Mouse (Mus musculus): Measurements from ENCODE around the gene Myl10. TPM values are rescaled to one million over a fixed set of nuclear protein-coding genes. Genes with fewer than 3 reads are reported as not detected.
A peak's percentile ranks its signal among the peaks of the same experiment; 100 is the strongest.
"Not testable (repeated sequence)": the region's sequence is repeated elsewhere in the genome, so short reads cannot be mapped to it uniquely, and the experiment has no call there.

Myl10 gene
- total and polyA plus RNA-seq, 3 experiments = not detected

DNA sequence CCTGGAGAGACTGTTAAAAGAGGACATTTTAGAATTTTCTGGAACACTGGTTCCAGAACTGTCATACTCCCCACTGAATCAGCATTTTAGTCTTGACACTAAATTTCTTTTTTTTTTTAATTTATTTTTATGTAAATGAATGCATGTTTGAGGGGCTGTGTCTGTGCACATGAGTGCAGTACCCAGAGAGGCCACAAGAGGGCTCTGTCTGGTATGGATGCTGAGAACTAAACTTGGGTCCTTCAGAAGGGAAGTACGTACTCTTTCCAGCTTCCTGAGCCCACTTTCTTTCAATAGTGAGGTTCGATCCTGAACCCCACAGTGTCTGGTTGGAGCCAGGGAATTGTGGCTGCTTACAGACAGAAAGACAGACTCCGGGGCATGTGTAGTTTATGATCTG is 12.6 kb downstream of the Myl10 start:
- no peak for DNase-seq

DNA sequence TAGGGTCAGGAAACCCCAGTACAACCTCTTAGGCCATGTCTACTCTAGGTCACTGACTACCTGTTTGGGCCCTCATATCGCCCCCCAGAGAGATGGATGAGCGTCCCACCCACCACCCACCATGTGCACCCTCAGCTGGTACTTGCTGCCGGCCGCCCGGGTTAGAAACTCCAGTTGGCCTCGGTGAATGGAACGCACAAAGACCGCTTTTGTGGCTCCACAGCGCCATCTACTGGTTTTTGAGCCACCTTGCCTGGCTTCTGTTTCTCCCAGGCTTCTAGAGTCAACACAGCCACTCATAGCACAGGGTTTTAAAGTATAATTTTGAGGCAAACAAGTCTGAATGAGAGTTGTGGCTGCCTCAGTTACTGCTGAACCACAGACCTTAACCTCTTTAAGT is 13.9 kb downstream of the Myl10 start:
- peak; percentile 66 for DNase-seq

DNA sequence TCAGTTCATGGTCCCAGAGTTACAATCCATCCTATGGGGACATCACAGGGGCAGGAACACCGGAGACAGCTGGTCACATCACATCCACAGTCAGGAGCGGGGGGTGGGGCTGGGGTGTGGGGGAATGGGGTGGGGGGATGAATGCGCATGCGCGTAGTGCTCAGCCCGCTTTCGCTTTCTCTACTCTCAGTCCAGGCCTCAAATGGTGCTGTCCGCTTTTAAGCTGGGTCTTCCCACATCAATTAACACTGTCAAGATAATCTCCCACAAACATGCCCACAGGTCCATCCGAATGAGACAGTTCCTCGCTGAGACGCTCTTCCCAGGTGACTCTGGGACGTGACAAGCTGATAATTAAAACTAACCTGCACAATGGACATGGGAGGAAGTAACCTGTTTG is 15.2 kb downstream of the Myl10 start:
- no peak for DNase-seq

DNA sequence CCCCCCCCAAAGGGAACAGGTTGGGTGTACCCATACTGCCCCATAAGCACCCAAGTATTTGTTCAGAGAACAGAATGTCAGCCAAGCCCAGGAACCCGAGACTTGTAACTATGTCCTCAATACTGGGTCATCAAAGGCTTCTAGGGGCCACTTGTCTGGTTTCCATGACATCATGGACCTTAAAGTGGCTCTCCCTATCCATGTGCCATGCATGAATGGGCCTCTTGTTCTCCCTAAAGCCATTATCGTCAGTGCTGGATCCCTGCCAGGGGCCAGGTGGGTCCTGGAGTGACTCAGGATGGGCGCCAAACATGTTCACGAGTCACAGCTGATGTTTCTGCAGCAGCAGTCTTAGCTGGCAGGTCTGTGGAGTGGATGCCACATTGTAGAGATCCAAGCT is 17.8 kb downstream of the Myl10 start:
- no peak for DNase-seq

DNA sequence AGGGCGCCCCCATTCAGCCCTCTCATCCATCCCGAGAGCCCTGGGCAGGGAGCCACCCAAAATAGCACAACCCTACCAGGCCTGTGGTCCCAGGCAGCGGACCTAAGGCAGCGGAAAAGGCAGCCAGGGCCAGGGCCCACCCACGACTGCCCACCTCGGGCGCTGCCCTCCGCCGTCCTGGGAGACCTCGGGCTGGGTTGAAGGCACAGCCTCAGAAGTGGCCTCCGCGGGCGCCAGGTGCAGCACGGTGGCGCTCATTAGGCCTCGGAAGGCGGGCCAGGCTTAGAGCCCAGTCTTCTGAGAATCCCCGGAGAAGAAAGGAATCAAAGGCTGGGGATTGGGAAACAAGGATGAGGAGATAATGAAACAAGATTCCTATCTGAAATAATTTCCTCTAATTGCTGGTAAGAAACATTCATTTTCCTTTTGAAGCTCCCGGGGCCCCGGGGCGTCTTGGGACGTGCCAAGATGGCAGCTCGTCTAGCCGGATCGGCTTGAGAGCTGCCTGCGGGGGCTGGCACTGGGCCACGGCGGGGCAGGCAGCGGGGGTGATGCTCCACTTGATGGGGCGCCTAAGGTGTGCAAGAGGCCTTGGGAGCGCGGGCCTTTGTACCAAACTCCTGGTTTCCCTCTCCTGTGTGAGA is 21.4 kb downstream of the Myl10 start:
- DNase-seq = no peak

DNA sequence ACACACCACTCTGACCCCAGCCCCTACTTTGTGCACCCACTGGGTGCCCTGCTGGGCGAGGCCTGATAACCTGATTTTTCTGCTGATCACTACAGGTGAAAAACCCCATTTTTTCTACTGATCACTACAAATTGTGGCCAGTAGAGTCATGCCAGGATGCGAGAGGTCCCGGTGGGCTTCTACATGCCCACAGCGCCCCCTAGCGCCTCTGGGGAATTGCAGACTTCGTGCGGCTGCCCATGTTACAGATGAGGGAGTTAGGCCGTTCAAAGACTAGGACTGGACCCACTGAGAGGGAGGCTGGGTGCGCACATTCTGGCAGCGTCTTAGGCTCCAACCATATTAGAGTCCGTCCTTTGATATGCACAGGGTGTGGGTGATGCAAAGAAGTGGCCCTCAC is 21.9 kb downstream of the Myl10 start:
- DNase-seq = no peak

DNA sequence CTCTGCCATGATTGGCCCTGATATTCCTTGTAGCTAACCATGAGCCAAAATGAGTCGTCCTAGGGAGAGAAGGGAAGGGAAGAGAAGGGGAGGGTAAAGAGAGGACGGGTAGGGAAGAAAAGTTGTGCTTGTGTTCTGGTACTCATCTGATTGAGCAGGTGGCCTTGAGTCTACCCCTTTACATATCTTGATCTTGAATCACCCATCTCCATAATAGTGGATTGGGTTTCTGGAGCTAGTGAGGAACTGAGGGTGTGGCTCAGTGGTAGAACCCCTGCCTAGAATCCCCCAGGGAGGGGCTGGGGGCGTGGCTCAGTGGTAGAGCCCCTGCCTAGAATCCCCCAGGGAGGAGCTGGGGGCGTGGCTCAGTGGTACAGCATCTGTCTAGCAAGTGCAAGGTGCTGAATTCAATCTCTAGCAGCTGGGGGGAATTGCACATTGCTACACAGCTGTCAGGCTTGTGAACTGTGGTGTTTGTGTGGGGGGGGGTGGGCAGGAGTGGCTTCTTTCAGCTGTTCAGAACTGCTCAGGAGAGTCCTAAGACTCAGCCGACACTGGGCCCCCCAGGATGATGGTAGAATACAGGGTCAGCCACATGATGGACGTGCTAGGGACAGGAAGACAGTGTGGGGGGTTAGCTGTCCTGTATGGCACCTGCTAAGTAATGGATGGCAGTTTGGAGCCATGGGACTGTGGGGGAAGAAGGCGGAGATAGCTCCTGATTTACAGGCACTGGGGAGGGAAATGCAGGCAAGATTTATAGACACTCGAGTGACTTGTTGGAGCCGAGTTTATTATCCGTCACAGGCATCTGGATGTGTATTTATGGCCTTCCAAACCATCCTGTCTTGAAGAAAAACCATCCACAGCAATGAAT is 24.0 kb downstream of the Myl10 start:
- DNase-seq = no peak

DNA sequence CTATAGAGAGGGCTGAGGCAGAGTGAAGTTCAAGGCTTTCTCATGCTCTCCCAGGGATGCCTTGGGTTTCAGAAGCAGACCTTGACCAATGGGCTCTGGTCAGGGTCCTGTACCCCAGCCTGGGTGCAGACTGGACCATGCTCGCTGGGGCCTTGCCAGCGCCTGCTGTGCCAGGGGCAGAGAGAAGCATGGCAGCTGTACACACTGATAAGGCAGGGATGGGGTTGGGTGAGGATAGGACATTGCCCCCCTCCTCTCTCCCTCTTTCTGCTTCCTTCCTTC is 24.6 kb downstream of the Myl10 start:
- DNase-seq = no peak

DNA sequence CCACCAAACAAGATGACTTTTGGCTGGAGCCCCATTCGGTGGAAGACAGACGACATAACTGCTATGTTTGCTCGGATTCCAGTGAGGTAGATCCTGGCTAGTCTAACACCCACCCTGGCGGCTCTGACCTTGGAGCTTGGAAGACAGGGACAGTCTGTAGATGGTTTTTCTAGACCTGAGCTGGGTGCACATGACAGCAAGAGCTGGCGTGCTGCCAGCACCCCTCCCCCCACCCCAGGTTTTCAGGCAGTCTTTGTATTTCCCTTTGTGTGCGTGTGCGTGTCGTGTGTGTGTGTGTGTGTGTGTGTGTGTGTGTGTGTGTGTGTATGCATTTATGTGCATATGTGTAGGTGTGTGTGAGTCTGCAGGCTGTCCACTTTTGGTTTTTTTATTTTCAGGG is 25.7 kb downstream of the Myl10 start:
- no peak for DNase-seq

DNA sequence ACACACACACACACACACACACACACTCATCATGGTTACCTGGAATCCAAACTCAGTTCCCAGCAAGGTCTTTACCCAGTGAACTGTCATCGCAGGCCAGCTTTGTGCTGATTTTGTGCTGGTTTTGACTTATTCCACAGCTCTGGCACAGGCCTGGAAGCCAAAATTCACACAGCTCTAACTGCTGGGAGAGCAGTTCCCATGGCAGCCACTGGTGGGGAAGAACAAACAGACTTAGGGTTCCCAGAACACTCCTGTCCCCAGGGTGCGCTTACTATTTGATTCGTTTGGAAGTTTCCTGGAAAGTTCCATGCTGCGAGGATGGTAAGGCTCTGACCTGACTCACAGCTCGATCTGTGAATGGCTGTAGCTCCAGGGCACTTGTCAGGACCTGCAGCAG is 28.6 kb downstream of the Myl10 start:
- DNase-seq = no peak

DNA sequence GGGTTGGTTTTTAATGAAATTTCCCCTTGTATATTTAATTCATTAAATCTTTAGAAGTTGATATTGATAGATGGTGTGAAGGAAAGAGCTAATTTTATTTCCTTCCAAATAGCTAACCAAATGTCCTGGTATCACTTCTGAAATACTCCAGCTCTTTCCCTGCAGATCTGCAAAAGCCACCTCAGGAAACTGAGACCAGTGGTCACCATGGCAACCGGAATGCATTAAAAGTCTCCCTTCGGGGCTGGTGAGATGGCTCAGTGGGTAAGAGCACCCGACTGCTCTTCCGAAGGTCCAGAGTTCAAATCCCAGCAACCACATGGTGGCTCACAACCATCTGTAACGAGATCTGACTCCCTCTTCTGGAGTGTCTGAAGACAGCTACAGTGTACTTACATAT is 33.3 kb downstream of the Myl10 start:
- not testable (repeated sequence) for DNase-seq

DNA sequence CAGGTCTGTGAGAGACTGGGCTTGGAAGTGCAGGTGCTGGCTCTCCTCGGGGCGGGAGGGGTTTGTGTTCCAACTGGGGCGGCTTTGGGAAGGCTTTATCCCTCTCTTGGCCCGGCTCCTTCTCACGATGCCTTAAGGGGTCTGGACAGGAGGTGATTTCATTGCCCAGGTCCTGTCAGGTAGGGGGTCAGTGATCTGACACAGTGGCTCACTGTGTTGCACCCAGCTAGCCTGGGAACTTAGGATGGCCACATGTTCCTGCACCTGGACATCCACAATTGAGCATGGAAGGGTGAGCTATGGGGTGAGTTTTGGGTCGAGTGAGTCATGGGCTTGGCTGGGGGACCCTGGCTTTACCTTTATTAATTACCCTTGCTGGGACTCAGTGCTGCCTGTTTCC is 46.0 kb downstream of the Myl10 start:
- no peak for DNase-seq

DNA sequence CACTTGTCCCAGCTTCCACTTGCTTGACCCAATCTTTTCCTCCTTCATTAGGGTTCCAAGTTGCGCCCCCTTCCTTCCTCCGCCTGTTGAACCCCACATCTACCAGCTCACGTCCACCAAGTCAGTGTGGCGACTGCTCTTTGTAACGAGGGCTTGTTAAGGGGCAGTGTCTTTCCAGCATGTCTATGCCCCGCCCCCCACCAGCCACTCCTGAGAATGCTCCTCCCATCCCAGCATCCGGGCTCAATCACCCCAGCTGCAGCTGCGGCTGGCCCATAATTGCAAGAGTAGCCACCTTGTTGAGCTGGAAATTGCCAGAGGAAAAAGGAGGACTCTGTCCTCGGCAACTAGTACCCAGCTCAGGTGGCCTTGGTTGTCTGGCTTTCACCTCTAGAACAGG is 53.6 kb downstream of the Myl10 start:
- DNase-seq = no peak

Other genes with a start within 250 kb of the Myl10 start
- 100 to 1,000 TPM; 101 to 105 TPM for gene Cux1, start 125.7 kb upstream of the Myl10 start, total RNA-seq (2021)
- 46.2 and 52.3 TPM in 2 replicates for gene Cux1, start 125.7 kb upstream of the Myl10 start, polyA plus RNA-seq (2012; rRNA removed)
- not detected for gene Col26a1, start 190.1 kb downstream of the Myl10 start, total RNA-seq (2021)
- gene Col26a1, start 190.1 kb downstream of the Myl10 start, polyA plus RNA-seq (2012; rRNA removed) = 0.20 and 0.26 TPM in 2 replicates
- 10 to 100 TPM; 29.0 to 42.0 TPM for gene Ift22, start 215.0 kb downstream of the Myl10 start, total RNA-seq (2021)
- 6.8 and 7.7 TPM in 2 replicates for gene Ift22, start 215.0 kb downstream of the Myl10 start, polyA plus RNA-seq (2012; rRNA removed)